Mouse (Mus musculus) CH12.LX (cell line): ENCODE data around the gene Rasa3. TPM values are rescaled to one million over a fixed set of nuclear protein-coding genes. Genes with fewer than 3 reads are reported as not detected.

Source experiments
- DNase-seq: peaks from one replicate; pipeline ENCODE4 v3.0.0-alpha.2; 2013; ENCODE audit errors: extremely low read depth
- H3K27ac ChIP-seq: 2 replicates; pipeline ENCODE4 v1.5.1; 2012; ENCODE audit warnings: low read depth, mild to moderate bottlenecking, control low read depth, moderate library complexity; ENCODE audit not compliant: insufficient read depth
- H3K27me3 ChIP-seq: replicated peaks from 2 replicates; pipeline ENCODE3; 2012; ENCODE audit warnings: inconsistent platforms
- H3K36me3 ChIP-seq, 2 experiments: replicated peaks in 1 of 2; 2 replicates each; pipeline versions ENCODE3 to v1.6.1; 2012; ENCODE audit warnings: inconsistent platforms in 1 of 2, low read length in 1 of 2, mild to moderate bottlenecking in 1 of 2, mixed read lengths in 1 of 2, moderate library complexity in 1 of 2; ENCODE audit not compliant: control insufficient read depth in 1 of 2, insufficient read depth in 1 of 2
- H3K4me1 ChIP-seq, 2 experiments: 2 replicates each; pipeline ENCODE4 v1.6.1; 2012; ENCODE audit warnings: inconsistent platforms in 1 of 2, moderate library complexity in 1 of 2; ENCODE audit not compliant: insufficient read depth in 2 of 2, control insufficient read depth in 1 of 2
- H3K4me2 ChIP-seq: 2 replicates; pipeline ENCODE4 v1.6.1; 2012; ENCODE audit warnings: low read depth, mild to moderate bottlenecking, control low read depth; ENCODE audit not compliant: poor library complexity, insufficient read depth, severe bottlenecking
- H3K4me3 ChIP-seq, 3 experiments: fragments of 150-350 bp in 1 of 3; sonication (generic) in 1 of 3; replicated peaks in 1 of 3; 2 replicates each; pipeline versions ENCODE3 to v1.5.1; 2011 to 2012; ENCODE audit warnings: low read depth in 2 of 3, low read length in 2 of 3, mild to moderate bottlenecking in 2 of 3, moderate library complexity in 2 of 3, control low read depth in 1 of 3, improper control_type of control experiment in 1 of 3, inconsistent platforms in 1 of 3, mixed read lengths in 1 of 3; ENCODE audit not compliant: poor library complexity in 1 of 3
- H3K79me2 ChIP-seq: replicated peaks from 2 replicates; pipeline ENCODE4 v1.6.1; 2012; ENCODE audit warnings: mild to moderate bottlenecking, moderate library complexity; ENCODE audit not compliant: control insufficient read depth, poor library complexity, insufficient read depth, severe bottlenecking; ENCODE audit errors: extremely low read depth
- H3K9ac ChIP-seq: 2 replicates; pipeline ENCODE4 v1.6.1; 2012; ENCODE audit warnings: low read depth, mild to moderate bottlenecking, control low read depth, moderate library complexity; ENCODE audit not compliant: insufficient read depth
- H3K9me3 ChIP-seq: replicated peaks from 2 replicates; pipeline ENCODE3; 2012; ENCODE audit warnings: low read length, inconsistent platforms, mixed read lengths
- ETS1 ChIP-seq: conservative IDR thresholded peaks from 2 replicates; pipeline ENCODE4 v1.6.1; 2012; ENCODE audit warnings: low read depth, mild to moderate bottlenecking, inconsistent platforms, low read length, improper control_type of control experiment, moderate library complexity
- GABPA ChIP-seq: IDR thresholded peaks from 2 replicates; pipeline ENCODE4 v1.6.1; 2012; ENCODE audit warnings: low read depth, low read length, improper control_type of control experiment, inconsistent platforms; ENCODE audit not compliant: insufficient replicate concordance
- HCFC1 ChIP-seq: IDR thresholded peaks from 2 replicates; pipeline ENCODE4 v1.6.1; 2012; ENCODE audit warnings: low read depth, mild to moderate bottlenecking, inconsistent platforms, low read length, improper control_type of control experiment
- IRF4 ChIP-seq: IDR thresholded peaks from 2 replicates; pipeline ENCODE4 v1.6.1; 2014; ENCODE audit warnings: low read depth, mild to moderate bottlenecking, inconsistent platforms, low read length, improper control_type of control experiment
- KAT2A ChIP-seq: IDR thresholded peaks from 2 replicates; pipeline ENCODE4 v1.6.1; 2012; ENCODE audit warnings: low read length, improper control_type of control experiment, inconsistent platforms; ENCODE audit not compliant: insufficient replicate concordance
- MAFK ChIP-seq: IDR thresholded peaks from 2 replicates; pipeline ENCODE4 v1.6.1; 2011; ENCODE audit warnings: low read length, improper control_type of control experiment; ENCODE audit not compliant: insufficient replicate concordance
- MAX ChIP-seq: IDR thresholded peaks from 2 replicates; pipeline ENCODE4 v1.6.1; 2011; ENCODE audit warnings: low read length, improper control_type of control experiment
- MXI1 ChIP-seq: IDR thresholded peaks from 2 replicates; pipeline ENCODE4 v1.6.1; 2011; ENCODE audit warnings: mild to moderate bottlenecking, low read depth, low read length, improper control_type of control experiment
- MYC ChIP-seq: IDR thresholded peaks from 2 replicates; pipeline ENCODE4 v1.6.1; 2011; ENCODE audit warnings: low read depth, mild to moderate bottlenecking, improper control_type of control experiment, low read length
- NELFE ChIP-seq: IDR thresholded peaks from 2 replicates; pipeline ENCODE4 v1.6.1; 2011; ENCODE audit warnings: low read depth, low read length, improper control_type of control experiment
- PAX5 ChIP-seq: IDR thresholded peaks from 2 replicates; pipeline ENCODE4 v1.6.1; 2012; ENCODE audit warnings: low read length, inconsistent platforms, mixed read lengths
- POLR2A ChIP-seq: IDR thresholded peaks from 2 replicates; pipeline ENCODE4 v1.6.1; 2011; ENCODE audit warnings: low read depth, mild to moderate bottlenecking, improper control_type of control experiment, low read length
- RAD21 ChIP-seq: IDR thresholded peaks from 2 replicates; pipeline ENCODE4 v1.6.1; 2011; ENCODE audit warnings: low read depth, mild to moderate bottlenecking, low read length, improper control_type of control experiment, moderate library complexity
- SIN3A ChIP-seq: IDR thresholded peaks from 2 replicates; pipeline ENCODE4 v1.6.1; 2012; ENCODE audit warnings: low read length, improper control_type of control experiment, inconsistent platforms
- SMC3 ChIP-seq: IDR thresholded peaks from 2 replicates; pipeline ENCODE4 v1.6.1; 2011; ENCODE audit warnings: low read depth, low read length, improper control_type of control experiment
- TCF12 ChIP-seq: IDR thresholded peaks from 2 replicates; pipeline ENCODE4 v1.6.1; 2014; ENCODE audit warnings: low read depth, mild to moderate bottlenecking, inconsistent platforms, low read length, improper control_type of control experiment
- UBTF ChIP-seq: IDR thresholded peaks from 2 replicates; pipeline ENCODE4 v1.6.1; 2012; ENCODE audit warnings: low read depth, mild to moderate bottlenecking, inconsistent platforms, low read length, improper control_type of control experiment, moderate library complexity
- USF2 ChIP-seq: conservative IDR thresholded peaks from 2 replicates; pipeline ENCODE4 v1.6.1; 2011; ENCODE audit warnings: low read depth, low read length, improper control_type of control experiment
- ZKSCAN1 ChIP-seq: IDR thresholded peaks from 2 replicates; pipeline ENCODE4 v1.6.1; 2012; ENCODE audit warnings: low read depth, inconsistent platforms, low read length, improper control_type of control experiment, borderline replicate concordance
- ZMIZ1 ChIP-seq: IDR thresholded peaks from 2 replicates; pipeline ENCODE4 v1.6.1; 2012; ENCODE audit warnings: low read depth, mild to moderate bottlenecking, inconsistent platforms, low read length, improper control_type of control experiment
- dilution Hi-C: fragments of 300-500 bp; cut with MboI; formaldehyde crosslinking; loops from 2 replicates; pipeline ENCODE4 v1.14.3; 2020; ENCODE audit warnings: low sequenced_read_pairs; ENCODE audit not compliant: extremely low pct_unique_long_range_greater_than_20kb, extremely low pct_ligation_motif_present
- in situ Hi-C: fragments of 300-500 bp; cut with MboI; formaldehyde crosslinking; loops from 3 replicates; pipeline ENCODE4 v1.14.3; 2019; ENCODE audit warnings: low sequenced_read_pairs, low pct_ligation_motif_present, low pct_unique_long_range_greater_than_20kb, mixed read lengths
- polyA plus RNA-seq: library from polyadenylated mRNA; unstranded; fragments of >175 nt; gene quantifications from 2 replicates; pipeline ENCODE4 v1.2.1, GENCODE M21; 2012; ENCODE audit warnings: low read depth; ENCODE audit not compliant: insufficient read length
- total RNA-seq, 2 experiments: library from RNA; depleted of rRNA; stranded (reverse); fragments of 300-350 nt in 1 of 2; fragments of >200 nt in 1 of 2; gene quantifications; 2 replicates each; pipeline ENCODE4 v1.2.3; 2012 to 2014

Gene Rasa3
- total and polyA plus RNA-seq, 3 experiments = 12.8 to 28.5 (median 13.6) TPM

DNA sequence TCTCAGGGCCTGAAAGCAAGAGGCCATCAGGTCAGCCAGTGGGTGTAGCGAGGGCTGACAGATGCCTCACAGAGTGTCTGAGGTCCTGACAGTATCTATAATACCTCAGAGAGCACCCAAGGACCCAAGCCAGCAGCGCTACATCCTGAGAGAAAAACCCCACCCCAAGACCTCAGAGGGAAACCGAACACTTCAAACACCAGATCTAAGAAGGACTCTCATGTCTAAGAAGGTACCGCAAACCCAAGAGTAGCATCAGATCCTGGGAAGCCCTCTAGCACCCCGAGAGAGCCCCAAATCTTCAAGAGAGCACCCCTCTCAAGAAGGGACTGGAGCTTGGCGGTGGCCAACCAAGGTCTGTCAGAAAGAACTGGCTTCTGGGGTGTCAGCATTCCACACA, 68.5 kb downstream of the Rasa3 start:
- H3K4me3 ChIP-seq = no peak overlapping the region
- no peak for TF ChIP-seq ETS1
- TF ChIP-seq RAD21 = no peak
- no peak for TF ChIP-seq MAX
- no peak for TF ChIP-seq GABPA
- no peak for TF ChIP-seq MAFK
- no peak for TF ChIP-seq SMC3
- no peak for TF ChIP-seq MYC
- TF ChIP-seq TCF12 = no peak
- no peak for TF ChIP-seq UBTF
- no peak for TF ChIP-seq USF2
- TF ChIP-seq ZKSCAN1 = no peak
- no peak for TF ChIP-seq SIN3A
- TF ChIP-seq ZMIZ1 = no peak
- no peak for TF ChIP-seq IRF4
- in situ Hi-C loops = no loop called here
- no peak overlapping the region for H3K9ac ChIP-seq
- H3K27ac ChIP-seq = no peak overlapping the region
- peaks cover 8% of the 10 kb centered on the region for H3K9me3 ChIP-seq
- no peaks in the 10 kb centered on the region for H3K27me3 ChIP-seq
- no peak for DNase-seq
- no peaks in the 10 kb centered on the region for H3K79me2 ChIP-seq
- dilution Hi-C loops = no loop called here
- peaks cover 11 to 26% of the 10 kb centered on the region in 2 experiments for H3K4me1 ChIP-seq
- peaks cover 31 to 72% of the 10 kb centered on the region in 2 experiments for H3K36me3 ChIP-seq
- H3K4me2 ChIP-seq = no peak overlapping the region

DNA sequence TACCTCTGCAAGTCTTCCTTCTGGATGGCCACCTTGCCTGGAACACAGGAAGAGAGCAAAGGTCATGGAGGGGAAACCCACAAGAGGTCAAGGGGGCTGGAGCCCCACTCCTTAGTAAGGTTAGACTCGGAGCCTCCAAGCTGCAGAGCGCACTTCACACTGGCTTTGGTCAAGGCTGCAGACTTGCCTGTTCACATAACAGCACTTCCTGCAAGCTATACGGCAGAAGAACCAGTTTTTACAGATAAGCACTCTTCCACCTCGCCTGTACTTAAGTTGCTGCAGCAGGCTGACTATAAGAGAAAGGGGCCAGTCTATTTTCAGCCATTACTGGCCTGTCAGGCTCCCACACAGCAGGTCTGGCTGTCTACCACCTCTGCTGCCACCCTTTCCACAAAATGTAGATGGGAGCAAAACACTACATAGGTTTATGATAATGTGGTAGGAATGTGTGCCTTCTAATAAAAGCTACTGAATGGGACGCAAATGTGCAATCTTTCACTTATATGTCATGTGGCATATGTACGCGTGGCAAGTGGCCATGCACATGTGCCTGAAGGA, 71.4 kb downstream of the Rasa3 start:
- peaks cover 21 to 39% of the 10 kb centered on the region in 2 experiments for H3K4me1 ChIP-seq
- in situ Hi-C loops (no loop called here), dilution Hi-C loops (no loop called here)
- no peak overlapping the region for H3K4me3 ChIP-seq
- H3K27ac ChIP-seq = no peak overlapping the region
- H3K9ac ChIP-seq = no peak overlapping the region
- H3K4me2 ChIP-seq = no peak overlapping the region
- TF ChIP-seq KAT2A = no peak
- no peak for TF ChIP-seq PAX5
- no peak for TF ChIP-seq POLR2A
- TF ChIP-seq MXI1 = no peak
- TF ChIP-seq HCFC1 = no peak
- TF ChIP-seq NELFE = no peak
- H3K9me3 ChIP-seq = no peaks in the 10 kb centered on the region
- H3K27me3 ChIP-seq = no peaks in the 10 kb centered on the region
- H3K79me2 ChIP-seq = no peaks in the 10 kb centered on the region
- no peak for DNase-seq
- peaks cover 19 to 57% of the 10 kb centered on the region in 2 experiments for H3K36me3 ChIP-seq
